Mouse (Mus musculus) hindbrain, embryonic 14.5 days (tissue): Measurements from ENCODE around the gene Snap29. TPM values are rescaled to one million over a fixed set of nuclear protein-coding genes. Genes with fewer than 3 reads are reported as not detected.

Source experiments
- ATAC-seq: fragments of 200-750 bp; cut with Nextera tagmentation; 2 replicates; pipeline ENCODE4 v1.8.0; 2017; ENCODE audit warnings: moderate number of reproducible peaks, mild to moderate bottlenecking, moderate TSS enrichment, moderate library complexity; ENCODE audit not compliant: low FRiP score
- DNase-seq: peaks from one replicate; pipeline ENCODE4 v3.0.0-alpha.2; 2015; ENCODE audit warnings: low spot score
- H3K27ac ChIP-seq: fragments of 300-500 bp; sonication (generic); 2 replicates; pipeline ENCODE4 v1.5.1; 2014; ENCODE audit warnings: mild to moderate bottlenecking, moderate library complexity
- H3K27me3 ChIP-seq: fragments of 300-500 bp; sonication (generic); 2 replicates; pipeline ENCODE4 v1.6.1; 2014; ENCODE audit warnings: mild to moderate bottlenecking, low read length, mixed read lengths; ENCODE audit not compliant: control insufficient read depth, insufficient read depth
- H3K36me3 ChIP-seq: fragments of 300-500 bp; sonication (generic); replicated peaks from 2 replicates; pipeline ENCODE4 v1.6.1; 2014; ENCODE audit not compliant: control insufficient read depth, insufficient read depth
- H3K4me1 ChIP-seq: fragments of 300-500 bp; sonication (generic); replicated peaks from 2 replicates; pipeline ENCODE4 v1.6.1; 2014; ENCODE audit warnings: antibody characterized with exemption, low read length, mixed read lengths; ENCODE audit not compliant: control insufficient read depth, insufficient read depth
- H3K4me2 ChIP-seq: fragments of 300-500 bp; sonication (generic); replicated peaks from 2 replicates; pipeline ENCODE4 v1.6.1; 2014; ENCODE audit warnings: mild to moderate bottlenecking, moderate library complexity
- H3K4me3 ChIP-seq: fragments of 300-500 bp; sonication (generic); replicated peaks from 2 replicates; pipeline ENCODE4 v1.5.1; 2014; ENCODE audit warnings: mild to moderate bottlenecking, low read length
- H3K9ac ChIP-seq: fragments of 300-500 bp; sonication (generic); 2 replicates; pipeline ENCODE4 v1.6.1; 2014
- H3K9me3 ChIP-seq: fragments of 300-500 bp; sonication (generic); 2 replicates; pipeline ENCODE4 v1.6.1; 2016; ENCODE audit warnings: low read length; ENCODE audit not compliant: control insufficient read depth
- WGBS: fragments of 180-500 bp; shearing (Covaris S2); extraction: QIAGEN DNeasy Blood & Tissue Kit; methylation state at CpG from one replicate; pipeline ENCODE4 v1.1.7; 2014; 5-methylcytosine and 5-hydroxymethylcytosine counted together
- polyA plus RNA-seq: library from polyadenylated mRNA; unstranded; fragments of >200 nt; fragmentation: Nextera tagmentation; extraction: Ambion mirVana; gene quantifications from 2 replicates; pipeline ENCODE4 v1.2.1, GENCODE M21; 2014

Gene Snap29
- polyA plus RNA-seq, 1 experiment from 2014 or later: 10.8 TPM

- no peaks in the 10 kb centered on the region for H3K27me3 ChIP-seq
- DNase-seq (no peak), ATAC-seq (no peak)
- peaks cover 11% of the 10 kb centered on the region; the same call in 1 of the 2 replicates for H3K36me3 ChIP-seq
- H3K9me3 ChIP-seq: no peaks in the 10 kb centered on the region
- WGBS: 91% methylated on average over 2 of the region's 2 CpGs
- no peak overlapping the region for H3K9ac ChIP-seq
- no peaks in the 10 kb centered on the region for H3K4me1 ChIP-seq
- H3K27ac ChIP-seq: no peak overlapping the region
- H3K4me2 ChIP-seq: no peak overlapping the region
- no peak overlapping the region for H3K4me3 ChIP-seq
These were observed 57.4 kb downstream of the Snap29 start for GRCm38 (mm10) chr16:17463184-17463583.

GRCm38 (mm10) chr16:17466875-17467663 lies 61.3 kb downstream of the Snap29 start:
- no peaks in the 10 kb centered on the region for H3K27me3 ChIP-seq
- H3K36me3 ChIP-seq: peaks cover 31% of the 10 kb centered on the region
- WGBS: 94% methylated on average over 4 of the region's 4 CpGs
- H3K9me3 ChIP-seq: no peaks in the 10 kb centered on the region
- no peak overlapping the region for H3K9ac ChIP-seq
- no peak for DNase-seq
- no peak overlapping the region for H3K27ac ChIP-seq
- no peak overlapping the region for H3K4me2 ChIP-seq
- H3K4me3 ChIP-seq: no peak overlapping the region
- no peaks in the 10 kb centered on the region for H3K4me1 ChIP-seq
- no peak for ATAC-seq

- ATAC-seq (no peak), DNase-seq (no peak)
- Histone ChIP-seq H3K27ac (no peak overlapping the region), H3K9ac (no peak overlapping the region), H3K4me1 (no peaks in the 10 kb centered on the region), H3K36me3 (peaks cover 41% of the 10 kb centered on the region), H3K4me3 (no peak overlapping the region), H3K27me3 (no peaks in the 10 kb centered on the region), H3K4me2 (no peak overlapping the region), H3K9me3 (no peaks in the 10 kb centered on the region)
- 93% methylated on average over 6 of the region's 6 CpGs for WGBS
These were observed 66.7 kb downstream of the Snap29 start for GRCm38 (mm10) chr16:17472498-17472897.

- no peaks in the 10 kb centered on the region for H3K9me3 ChIP-seq
- no peaks in the 10 kb centered on the region for H3K4me1 ChIP-seq
- no peak overlapping the region for H3K9ac ChIP-seq
- H3K4me2 ChIP-seq: no peak overlapping the region
- H3K27ac ChIP-seq: no peak overlapping the region
- DNase-seq (no peak), ATAC-seq (no peak)
- H3K27me3 ChIP-seq: no peaks in the 10 kb centered on the region
- H3K36me3 ChIP-seq: peaks cover 36% of the 10 kb centered on the region
- no peak overlapping the region for H3K4me3 ChIP-seq
These were observed 68.3 kb downstream of the Snap29 start for GRCm38 (mm10) chr16:17474091-17474490.

- Histone ChIP-seq H3K4me2 (no peak overlapping the region), H3K27me3 (no peaks in the 10 kb centered on the region), H3K27ac (no peak overlapping the region), H3K9ac (no peak overlapping the region), H3K9me3 (no peaks in the 10 kb centered on the region), H3K36me3 (peaks cover 33% of the 10 kb centered on the region), H3K4me1 (no peaks in the 10 kb centered on the region), H3K4me3 (no peak overlapping the region)
- WGBS: 98% methylated on average over 2 of the region's 2 CpGs
- no peak for DNase-seq
- ATAC-seq: no peak
These were observed 69.0 kb downstream of the Snap29 start for GRCm38 (mm10) chr16:17474761-17475160.

- H3K9me3 ChIP-seq: no peaks in the 10 kb centered on the region
- H3K27me3 ChIP-seq: no peaks in the 10 kb centered on the region
- ATAC-seq (no peak), DNase-seq (no peak)
- no peak overlapping the region for H3K9ac ChIP-seq
- peaks cover 27% of the 10 kb centered on the region for H3K36me3 ChIP-seq
- no peak overlapping the region for H3K27ac ChIP-seq
- no peak overlapping the region for H3K4me3 ChIP-seq
- WGBS: 94% methylated on average over 4 of the region's 4 CpGs
- no peak overlapping the region for H3K4me2 ChIP-seq
- no peaks in the 10 kb centered on the region for H3K4me1 ChIP-seq
These were observed 69.5 kb downstream of the Snap29 start for GRCm38 (mm10) chr16:17475326-17475725.

GRCm38 (mm10) chr16:17478331-17478943 lies 72.7 kb downstream of the Snap29 start:
- no peaks in the 10 kb centered on the region for H3K4me1 ChIP-seq
- 81% methylated on average over 4 of the region's 4 CpGs for WGBS
- H3K4me2 ChIP-seq: no peak overlapping the region
- DNase-seq: no peak
- H3K27me3 ChIP-seq: no peaks in the 10 kb centered on the region
- no peak overlapping the region for H3K4me3 ChIP-seq
- no peak overlapping the region for H3K27ac ChIP-seq
- no peak overlapping the region for H3K9ac ChIP-seq
- H3K9me3 ChIP-seq: no peaks in the 10 kb centered on the region
- H3K36me3 ChIP-seq: peaks cover 14% of the 10 kb centered on the region
- no peak for ATAC-seq

Other genes starting within 250 kb of the Snap29 start
- gene Ube2l3, start 203.3 kb upstream of the Snap29 start, polyA plus RNA-seq: 278 and 290 TPM in 2 replicates
- 2.0 and 2.2 TPM in 2 replicates for gene Rimbp3, start 197.4 kb upstream of the Snap29 start, polyA plus RNA-seq
- 5.1 and 5.5 TPM in 2 replicates for gene Hic2, start 172.4 kb upstream of the Snap29 start, polyA plus RNA-seq
- 36.6 and 45.7 TPM in 2 replicates for gene Tmem191c, start 129.9 kb upstream of the Snap29 start, polyA plus RNA-seq
- gene Serpind1, start 74.6 kb upstream of the Snap29 start, polyA plus RNA-seq: 1.7 and 2.4 TPM in 2 replicates
- 70.9 and 74.0 TPM in 2 replicates for gene Pi4ka, start 328 bp downstream of the Snap29 start, polyA plus RNA-seq
- gene Crkl, start 46.0 kb downstream of the Snap29 start, polyA plus RNA-seq: 65.0 and 78.5 TPM in 2 replicates
- gene Aifm3, start 83.6 kb downstream of the Snap29 start, polyA plus RNA-seq: 5.9 and 6.4 TPM in 2 replicates
- 112 and 117 TPM in 2 replicates for gene Lztr1, start 102.7 kb downstream of the Snap29 start, polyA plus RNA-seq
- 52.0 and 58.9 TPM in 2 replicates for gene Thap7, start 125.2 kb downstream of the Snap29 start, polyA plus RNA-seq
- gene Lrrc74b, start 155.3 kb downstream of the Snap29 start, polyA plus RNA-seq: 0.74 and 0.92 TPM in 2 replicates
- gene P2rx6, start 155.9 kb downstream of the Snap29 start, polyA plus RNA-seq: 2.5 and 2.8 TPM in 2 replicates
- 41.2 and 42.0 TPM in 2 replicates for gene Slc7a4, start 177.2 kb downstream of the Snap29 start, polyA plus RNA-seq
- gene Smpd4, start 213.4 kb downstream of the Snap29 start, polyA plus RNA-seq: 22.3 and 24.5 TPM in 2 replicates
- 7.8 and 11.7 TPM in 2 replicates for gene Ccdc74a, start 240.5 kb downstream of the Snap29 start, polyA plus RNA-seq